Mouse (Mus musculus) MEL (cell line): ENCODE measurements around the gene Plcb1. TPM values are rescaled to one million over a fixed set of nuclear protein-coding genes. Genes with fewer than 3 reads are reported as not detected.

ENCODE experiments used
- DNase-seq: peaks from one replicate; pipeline ENCODE4 v3.0.0; 2011; ENCODE audit warnings: low read depth, low spot score
- H3K27ac ChIP-seq: 2 replicates; pipeline ENCODE4 v1.5.1; 2012; ENCODE audit warnings: low read depth, mild to moderate bottlenecking, control low read depth, low read length, moderate library complexity; ENCODE audit not compliant: control insufficient read depth
- H3K27me3 ChIP-seq, 2 experiments: fragments of 150-350 bp in 1 of 2; sonication (generic) in 1 of 2; 2 replicates each; pipeline ENCODE4 v1.6.1; 2012; ENCODE audit warnings: low read length in 2 of 2, mild to moderate bottlenecking in 2 of 2, improper control_type of control experiment in 1 of 2, moderate library complexity in 1 of 2; ENCODE audit not compliant: insufficient read depth in 2 of 2, control insufficient read depth in 1 of 2
- H3K36me3 ChIP-seq, 2 experiments: 2 replicates each; pipeline ENCODE4 v1.6.1; 2012 to 2014; ENCODE audit warnings: low read length in 2 of 2, improper control_type of control experiment in 1 of 2, inconsistent platforms in 1 of 2, mild to moderate bottlenecking in 1 of 2; ENCODE audit not compliant: insufficient read depth in 2 of 2, control insufficient read depth in 1 of 2
- H3K4me1 ChIP-seq, 2 experiments: fragments of 150-350 bp in 1 of 2; sonication (generic) in 1 of 2; 2 replicates each; pipeline ENCODE4 v1.6.1; 2012; ENCODE audit warnings: low read length in 2 of 2, improper control_type of control experiment in 1 of 2, mild to moderate bottlenecking in 1 of 2; ENCODE audit not compliant: insufficient read depth in 2 of 2, control insufficient read depth in 1 of 2
- H3K4me3 ChIP-seq, 2 experiments: fragments of 150-350 bp in 1 of 2; sonication (generic) in 1 of 2; 2 replicates each; pipeline ENCODE4 v1.5.1; 2012; ENCODE audit warnings: low read depth in 2 of 2, low read length in 2 of 2, mild to moderate bottlenecking in 2 of 2, moderate library complexity in 2 of 2, control low read depth in 1 of 2, improper control_type of control experiment in 1 of 2; ENCODE audit not compliant: control insufficient read depth in 1 of 2, insufficient read depth in 1 of 2
- H3K79me2 ChIP-seq: 2 replicates; pipeline ENCODE4 v1.6.1; 2012; ENCODE audit warnings: mild to moderate bottlenecking, low read length, moderate library complexity; ENCODE audit not compliant: control insufficient read depth, poor library complexity, insufficient read depth
- H3K9ac ChIP-seq: 2 replicates; pipeline ENCODE4 v1.6.1; 2012; ENCODE audit warnings: low read depth, mild to moderate bottlenecking, control low read depth, low read length, moderate library complexity; ENCODE audit not compliant: control insufficient read depth, poor library complexity, severe bottlenecking
- H3K9me3 ChIP-seq: fragments of 150-350 bp; sonication (generic); replicated peaks from 2 replicates; pipeline ENCODE4 v1.6.1; 2012; ENCODE audit warnings: mild to moderate bottlenecking, low read length, improper control_type of control experiment, moderate library complexity; ENCODE audit not compliant: insufficient read depth
- CHD1 ChIP-seq: IDR thresholded peaks from 2 replicates; pipeline ENCODE4 v1.6.1; 2012; ENCODE audit warnings: low read depth, mild to moderate bottlenecking, inconsistent platforms, low read length, improper control_type of control experiment
- CTCF ChIP-seq, 3 experiments: IDR thresholded peaks in 2 of 3; conservative IDR thresholded peaks in 1 of 3; 2 replicates each; pipeline ENCODE4 v1.5.1; 2011 to 2012; ENCODE audit warnings: low read length in 3 of 3, low read depth in 2 of 3, mild to moderate bottlenecking in 2 of 3, improper control_type of control experiment in 1 of 3, inconsistent platforms in 1 of 3, mixed read lengths in 1 of 3, moderate library complexity in 1 of 3; ENCODE audit not compliant: control insufficient read depth in 1 of 3, insufficient read depth in 1 of 3, poor library complexity in 1 of 3, severe bottlenecking in 1 of 3
- ETS1 ChIP-seq: IDR thresholded peaks from 2 replicates; pipeline ENCODE4 v1.6.1; 2012; ENCODE audit warnings: low read depth, mild to moderate bottlenecking, inconsistent platforms, low read length, improper control_type of control experiment, moderate library complexity
- MAFK ChIP-seq: IDR thresholded peaks from 2 replicates; pipeline ENCODE4 v1.6.1; 2011; ENCODE audit warnings: low read depth, mild to moderate bottlenecking, low read length, improper control_type of control experiment, borderline replicate concordance
- MAX ChIP-seq: IDR thresholded peaks from 2 replicates; pipeline ENCODE4 v1.6.1; 2011; ENCODE audit warnings: low read length, improper control_type of control experiment
- MAZ ChIP-seq: IDR thresholded peaks from 2 replicates; pipeline ENCODE4 v1.6.1; 2012; ENCODE audit warnings: low read depth, mild to moderate bottlenecking, inconsistent platforms, low read length, improper control_type of control experiment
- MEF2A ChIP-seq: IDR thresholded peaks from 2 replicates; pipeline ENCODE4 v1.6.1; 2014; ENCODE audit warnings: low read depth, mild to moderate bottlenecking, inconsistent platforms, low read length, improper control_type of control experiment; ENCODE audit not compliant: poor library complexity, insufficient replicate concordance, severe bottlenecking; ENCODE audit errors: extremely low read depth
- NELFE ChIP-seq: IDR thresholded peaks from 2 replicates; pipeline ENCODE4 v1.6.1; 2011; ENCODE audit warnings: low read depth, low read length, improper control_type of control experiment
- NRF1 ChIP-seq: IDR thresholded peaks from 2 replicates; pipeline ENCODE4 v1.6.1; 2014; ENCODE audit warnings: low read depth, mild to moderate bottlenecking, inconsistent platforms, low read length, improper control_type of control experiment, moderate library complexity; ENCODE audit not compliant: poor library complexity, insufficient read depth, severe bottlenecking
- POLR2AphosphoS2 ChIP-seq: IDR thresholded peaks from 2 replicates; pipeline ENCODE4 v1.6.1; 2011; ENCODE audit warnings: low read length, improper control_type of control experiment
- POLR2AphosphoS5 ChIP-seq: IDR thresholded peaks from 2 replicates; pipeline ENCODE4 v1.6.1; 2012; ENCODE audit warnings: low read depth, borderline replicate concordance, mild to moderate bottlenecking, inconsistent platforms, low read length, moderate library complexity, mixed read lengths
- RAD21 ChIP-seq: IDR thresholded peaks from 2 replicates; pipeline ENCODE4 v1.6.1; 2011; ENCODE audit warnings: mild to moderate bottlenecking, low read depth, low read length, improper control_type of control experiment
- USF2 ChIP-seq, 2 experiments: IDR thresholded peaks; 2 replicates each; pipeline ENCODE4 v1.6.1; 2011 to 2012; ENCODE audit warnings: improper control_type of control experiment in 2 of 2, low read length in 2 of 2, borderline replicate concordance in 1 of 2, inconsistent platforms in 1 of 2, low read depth in 1 of 2, mild to moderate bottlenecking in 1 of 2; ENCODE audit not compliant: insufficient read depth in 1 of 2
- ZC3H11A ChIP-seq: IDR thresholded peaks from 2 replicates; pipeline ENCODE4 v1.6.1; 2012; ENCODE audit warnings: low read depth, mild to moderate bottlenecking, inconsistent platforms, low read length, improper control_type of control experiment
- ZKSCAN1 ChIP-seq: IDR thresholded peaks from 2 replicates; pipeline ENCODE4 v1.6.1; 2012; ENCODE audit warnings: low read depth, mild to moderate bottlenecking, inconsistent platforms, low read length, improper control_type of control experiment, moderate library complexity
- ZNF384 ChIP-seq: IDR thresholded peaks from 2 replicates; pipeline ENCODE4 v1.6.1; 2012; ENCODE audit warnings: low read depth, mild to moderate bottlenecking, inconsistent platforms, low read length, improper control_type of control experiment
- polyA plus RNA-seq, 2 experiments: library from polyadenylated mRNA; stranded (reverse) in 1 of 2; unstranded in 1 of 2; fragments of >175 nt in 1 of 2; fragments of >200 nt in 1 of 2; gene quantifications; 2 replicates each; pipeline versions ENCODE4 v1.2.1 to v1.2.4; 2012; ENCODE audit warnings: low replicate concordance in 2 of 2, low read depth in 1 of 2; ENCODE audit not compliant: insufficient read length in 2 of 2, insufficient read depth in 1 of 2, missing spikeins in 1 of 2
- total RNA-seq: library from RNA; depleted of rRNA; stranded (reverse); fragments of 300-350 nt; gene quantifications from 2 replicates; pipeline ENCODE4 v1.2.3, GENCODE M21; 2012

Gene Plcb1
- total and polyA plus RNA-seq, 3 experiments, result not detected

- no peak overlapping the region for H3K4me3 ChIP-seq
- H3K4me1 ChIP-seq, result no peaks in the 10 kb centered on the region
- DNase-seq, result no peak
- no peaks in the 10 kb centered on the region for H3K9me3 ChIP-seq
- TF ChIP-seq CHD1 (no peak), RAD21 (no peak), NRF1 (no peak), USF2 (IDR thresholded peaks at IDR 0.05; ENCODE audit: borderline replicate concordance in 1 of 2, insufficient read depth in 1 of 2, low read depth in 1 of 2, low read length in 2 of 2) (no peak), POLR2AphosphoS2 (no peak), NELFE (no peak), ZNF384 (no peak), MAZ (no peak)
- H3K36me3 ChIP-seq, result no peaks in the 10 kb centered on the region
- no peak overlapping the region for H3K9ac ChIP-seq
- no peak overlapping the region for H3K27ac ChIP-seq
- H3K27me3 ChIP-seq, result no peaks in the 10 kb centered on the region
- no peaks in the 10 kb centered on the region for H3K79me2 ChIP-seq
These were observed 202.1 kb downstream of the Plcb1 start for GRCm38 (mm10) chr2:134987978-134988377.

- no peak overlapping the region for H3K27ac ChIP-seq
- no peaks in the 10 kb centered on the region for H3K4me1 ChIP-seq
- H3K9ac ChIP-seq, result no peak overlapping the region
- H3K27me3 ChIP-seq, result no peaks in the 10 kb centered on the region
- TF ChIP-seq MEF2A (no peak), POLR2AphosphoS2 (no peak), POLR2AphosphoS5 (no peak), MAX (no peak), ZC3H11A (no peak), ETS1 (no peak), ZNF384 (no peak), ZKSCAN1 (no peak), MAFK (no peak), CTCF (IDR thresholded peaks at IDR 0.05 in 2 of 3, conservative IDR thresholded peaks at IDR 0.05 in 1 of 3; ENCODE audit: control insufficient read depth in 1 of 3, insufficient read depth in 1 of 3, low read depth in 2 of 3, low read length in 3 of 3, poor library complexity in 1 of 3, severe bottlenecking in 1 of 3) (no peak), RAD21 (no peak)
- no peak for DNase-seq
- no peak overlapping the region for H3K4me3 ChIP-seq
- H3K9me3 ChIP-seq, result no peaks in the 10 kb centered on the region
- no peaks in the 10 kb centered on the region for H3K36me3 ChIP-seq
- no peaks in the 10 kb centered on the region for H3K79me2 ChIP-seq
These were observed 203.9 kb downstream of the Plcb1 start for GRCm38 (mm10) chr2:134989650-134990292.
